Mouse (Mus musculus) heart, embryonic 16.5 days (tissue): Measurements from ENCODE around the gene Stom. TPM values are rescaled to one million over a fixed set of nuclear protein-coding genes. Genes with fewer than 3 reads are reported as not detected.
A peak's percentile ranks its signal among the peaks of the same experiment; 100 is the strongest.

Source experiments
- ATAC-seq: fragments of 200-750 bp; cut with Nextera tagmentation; replicated peaks from 2 replicates; pipeline ENCODE4 v1.8.0; 2017; ENCODE audit warnings: moderate number of reproducible peaks; ENCODE audit not compliant: insufficient read depth, low FRiP score; ENCODE audit errors: extremely low read depth
- H3K27ac ChIP-seq: fragments of 300-500 bp; sonication (generic); 2 replicates; pipeline ENCODE4 v1.5.1; 2014; ENCODE audit warnings: mild to moderate bottlenecking, low read length, control low read depth, moderate library complexity
- H3K27me3 ChIP-seq: fragments of 300-500 bp; sonication (generic); 2 replicates; pipeline ENCODE4 v1.6.1; 2014; ENCODE audit warnings: low read length, mixed read lengths; ENCODE audit not compliant: control insufficient read depth, insufficient read depth
- H3K36me3 ChIP-seq: fragments of 300-500 bp; sonication (generic); 2 replicates; pipeline ENCODE4 v1.6.1; 2014; ENCODE audit not compliant: control insufficient read depth, insufficient read depth
- H3K4me1 ChIP-seq: fragments of 300-500 bp; sonication (generic); 2 replicates; pipeline ENCODE4 v1.6.1; 2014; ENCODE audit warnings: low read length, mixed read lengths; ENCODE audit not compliant: control insufficient read depth, insufficient read depth
- H3K4me2 ChIP-seq: fragments of 300-500 bp; sonication (generic); 2 replicates; pipeline ENCODE4 v1.6.1; 2014; ENCODE audit warnings: low read depth, mild to moderate bottlenecking, control low read depth, low read length
- H3K4me3 ChIP-seq: fragments of 300-500 bp; sonication (generic); 2 replicates; pipeline ENCODE4 v1.5.1; 2014; ENCODE audit warnings: mild to moderate bottlenecking, control low read depth, low read length
- H3K9ac ChIP-seq: fragments of 300-500 bp; sonication (generic); 2 replicates; pipeline ENCODE4 v1.6.1; 2014; ENCODE audit warnings: low read length, control low read depth
- H3K9me3 ChIP-seq: fragments of 300-500 bp; sonication (generic); replicated peaks from 2 replicates; pipeline ENCODE4 v1.6.1; 2016; ENCODE audit warnings: low read length; ENCODE audit not compliant: control insufficient read depth
- WGBS: fragments of 180-500 bp; shearing (Covaris S2); extraction: QIAGEN DNeasy Blood & Tissue Kit; methylation state at CpG from one replicate; pipeline ENCODE4 v1.1.7; 2014; 5-methylcytosine and 5-hydroxymethylcytosine counted together
- polyA plus RNA-seq: library from polyadenylated mRNA; unstranded; fragments of >200 nt; fragmentation: Nextera tagmentation; extraction: Ambion mirVana; gene quantifications from 2 replicates; pipeline ENCODE4 v1.2.1, GENCODE M21; 2015

The Stom gene
- polyA plus RNA-seq, 1 experiment from 2014 or later = 61.1 TPM

- Histone ChIP-seq H3K9ac (no peak overlapping the region), H3K4me3 (no peak overlapping the region), H3K4me1 (peaks cover under 1% of the 10 kb centered on the region), H3K36me3 (no peaks in the 10 kb centered on the region), H3K27ac (no peak overlapping the region), H3K4me2 (no peak overlapping the region), H3K9me3 (no peaks in the 10 kb centered on the region), H3K27me3 (no peaks in the 10 kb centered on the region)
- ATAC-seq = no peak
- WGBS = 60% methylated on average over 3 of the region's 3 CpGs
These were observed 5.8 kb upstream of the Stom start for GRCm38 (mm10) chr2:35342605-35343004.

- no peaks in the 10 kb centered on the region for H3K9me3 ChIP-seq
- peaks cover 15% of the 10 kb centered on the region for H3K4me1 ChIP-seq
- H3K4me3 ChIP-seq = no peak overlapping the region
- no peak for ATAC-seq
- 67% methylated on average over 6 of the region's 6 CpGs for WGBS
- no peaks in the 10 kb centered on the region for H3K27me3 ChIP-seq
- H3K36me3 ChIP-seq = no peaks in the 10 kb centered on the region
- H3K9ac ChIP-seq = no peak overlapping the region
- H3K4me2 ChIP-seq = no peak overlapping the region
- no peak overlapping the region for H3K27ac ChIP-seq
These were observed 1.9 kb upstream of the Stom start for GRCm38 (mm10) chr2:35338707-35339106.

GRCm38 (mm10) chr2:35338036-35338435 lies 1.3 kb upstream of the Stom start:
- no peaks in the 10 kb centered on the region for H3K27me3 ChIP-seq
- H3K27ac ChIP-seq = peak overlapping the region; percentile 53; the same call in 1 of the 2 replicates
- no peak for ATAC-seq
- no peak overlapping the region for H3K9ac ChIP-seq
- peaks cover 15% of the 10 kb centered on the region for H3K4me1 ChIP-seq
- no peak overlapping the region for H3K4me3 ChIP-seq
- WGBS = 74% methylated on average over 1 of the region's 1 CpGs
- H3K4me2 ChIP-seq = no peak overlapping the region
- H3K9me3 ChIP-seq = no peaks in the 10 kb centered on the region
- H3K36me3 ChIP-seq = no peaks in the 10 kb centered on the region

- Histone ChIP-seq H3K9ac (peak overlapping the region; percentile 56), H3K4me3 (peak overlapping the region; percentile 74)
- ATAC-seq = no peak
These were observed 643 bp upstream of the Stom start for GRCm38 (mm10) chr2:35337419-35337818.

GRCm38 (mm10) chr2:35335620-35336019 lies 1.2 kb downstream of the Stom start:
- H3K27me3 ChIP-seq = no peaks in the 10 kb centered on the region
- peak overlapping the region; percentile 78 for H3K4me2 ChIP-seq
- peak overlapping the region; percentile 31; the same call in 1 of the 2 replicates for H3K9ac ChIP-seq
- no peaks in the 10 kb centered on the region for H3K9me3 ChIP-seq
- peaks cover 15% of the 10 kb centered on the region for H3K4me1 ChIP-seq
- 22% methylated on average over 7 of the region's 7 CpGs for WGBS
- peak overlapping the region; percentile 74 for H3K4me3 ChIP-seq
- no peak overlapping the region for H3K27ac ChIP-seq
- no peak for ATAC-seq
- no peaks in the 10 kb centered on the region for H3K36me3 ChIP-seq

More at GRCm38 (mm10) chr2:35337419-35337818, 643 bp upstream of the Stom start:
- H3K4me2 ChIP-seq = peak overlapping the region; percentile 78
- H3K4me1 ChIP-seq = peaks cover 15% of the 10 kb centered on the region
- H3K27me3 ChIP-seq = no peaks in the 10 kb centered on the region
- WGBS = 56% methylated on average over 10 of the region's 10 CpGs
- H3K27ac ChIP-seq = peak overlapping the region; percentile 77
- no peaks in the 10 kb centered on the region for H3K36me3 ChIP-seq
- no peaks in the 10 kb centered on the region for H3K9me3 ChIP-seq

- Histone ChIP-seq H3K4me3 (no peak overlapping the region), H3K9ac (no peak overlapping the region), H3K27me3 (no peaks in the 10 kb centered on the region), H3K9me3 (no peaks in the 10 kb centered on the region), H3K4me1 (peaks cover 15% of the 10 kb centered on the region), H3K36me3 (no peaks in the 10 kb centered on the region), H3K4me2 (no peak overlapping the region), H3K27ac (no peak overlapping the region)
- ATAC-seq = no peak
These were observed 3.1 kb downstream of the Stom start for GRCm38 (mm10) chr2:35333670-35334069.

DNA sequence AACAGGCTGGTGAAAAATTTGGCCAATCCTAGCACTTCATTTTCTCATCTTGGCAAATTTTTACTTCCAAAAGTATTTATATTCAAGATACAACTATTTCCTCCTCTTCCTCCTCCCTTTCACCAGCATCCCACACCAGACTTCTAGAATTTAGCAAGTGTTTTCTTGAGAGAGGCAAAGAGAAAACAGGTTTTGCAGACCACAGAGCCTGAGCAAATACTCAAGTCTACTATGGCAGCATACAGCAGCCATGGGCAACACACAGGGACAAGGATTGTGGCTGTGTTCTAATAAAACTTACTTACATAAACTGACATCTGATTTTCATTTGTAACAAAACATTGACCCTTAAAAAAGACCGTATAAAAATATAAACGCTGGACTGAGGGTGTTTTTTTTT lies 5.6 kb downstream of the Stom start:
- H3K27me3 ChIP-seq = no peaks in the 10 kb centered on the region
- H3K9me3 ChIP-seq = no peaks in the 10 kb centered on the region
- 50% methylated on average over 2 of the region's 2 CpGs for WGBS
- no peak overlapping the region for H3K4me2 ChIP-seq
- H3K36me3 ChIP-seq = no peaks in the 10 kb centered on the region
- peaks cover 9% of the 10 kb centered on the region for H3K4me1 ChIP-seq
- no peak overlapping the region for H3K4me3 ChIP-seq
- H3K27ac ChIP-seq = no peak overlapping the region
- no peak for ATAC-seq
- no peak overlapping the region for H3K9ac ChIP-seq

GRCm38 (mm10) chr2:35329061-35329460 lies 7.7 kb downstream of the Stom start:
- Histone ChIP-seq H3K4me3 (no peak overlapping the region), H3K4me1 (peaks cover 2% of the 10 kb centered on the region; the same call in 1 of the 2 replicates), H3K9ac (no peak overlapping the region), H3K9me3 (no peaks in the 10 kb centered on the region), H3K36me3 (no peaks in the 10 kb centered on the region), H3K4me2 (no peak overlapping the region), H3K27ac (no peak overlapping the region), H3K27me3 (no peaks in the 10 kb centered on the region)
- 82% methylated on average over 2 of the region's 2 CpGs for WGBS
- no peak for ATAC-seq

- Histone ChIP-seq H3K4me1 (peaks cover 10% of the 10 kb centered on the region), H3K27me3 (no peaks in the 10 kb centered on the region), H3K27ac (no peak overlapping the region), H3K9me3 (no peaks in the 10 kb centered on the region), H3K36me3 (no peaks in the 10 kb centered on the region), H3K4me2 (no peak overlapping the region), H3K4me3 (no peak overlapping the region), H3K9ac (no peak overlapping the region)
- WGBS = 48% methylated on average over 11 of the region's 11 CpGs
- no peak for ATAC-seq
These were observed 8.5 kb downstream of the Stom start for GRCm38 (mm10) chr2:35328064-35328792.
